Mouse (Mus musculus) hindbrain, embryonic 14.5 days (tissue): ENCODE measurements at regions not wholly inside any gene's neighbourhood (a gene's known extent, or its start where the extent isn't known, plus 50 kb on each side); places are given as distances from the start of the nearest gene placed in this dataset.
A peak's percentile ranks its signal among the peaks of the same experiment; 100 is the strongest.

Experiments used
- ATAC-seq: fragments of 200-750 bp; cut with Nextera tagmentation; 2 replicates; pipeline ENCODE4 v1.8.0; 2017; ENCODE audit warnings: moderate number of reproducible peaks, mild to moderate bottlenecking, moderate TSS enrichment, moderate library complexity; ENCODE audit not compliant: low FRiP score
- DNase-seq: peaks from one replicate; pipeline ENCODE4 v3.0.0-alpha.2; 2015; ENCODE audit warnings: low spot score
- H3K27ac ChIP-seq: fragments of 300-500 bp; sonication (generic); 2 replicates; pipeline ENCODE4 v1.5.1; 2014; ENCODE audit warnings: mild to moderate bottlenecking, moderate library complexity
- H3K27me3 ChIP-seq: fragments of 300-500 bp; sonication (generic); 2 replicates; pipeline ENCODE4 v1.6.1; 2014; ENCODE audit warnings: mild to moderate bottlenecking, low read length, mixed read lengths; ENCODE audit not compliant: control insufficient read depth, insufficient read depth
- H3K36me3 ChIP-seq: fragments of 300-500 bp; sonication (generic); replicated peaks from 2 replicates; pipeline ENCODE4 v1.6.1; 2014; ENCODE audit not compliant: control insufficient read depth, insufficient read depth
- H3K4me1 ChIP-seq: fragments of 300-500 bp; sonication (generic); replicated peaks from 2 replicates; pipeline ENCODE4 v1.6.1; 2014; ENCODE audit warnings: antibody characterized with exemption, low read length, mixed read lengths; ENCODE audit not compliant: control insufficient read depth, insufficient read depth
- H3K4me2 ChIP-seq: fragments of 300-500 bp; sonication (generic); replicated peaks from 2 replicates; pipeline ENCODE4 v1.6.1; 2014; ENCODE audit warnings: mild to moderate bottlenecking, moderate library complexity
- H3K4me3 ChIP-seq: fragments of 300-500 bp; sonication (generic); replicated peaks from 2 replicates; pipeline ENCODE4 v1.5.1; 2014; ENCODE audit warnings: mild to moderate bottlenecking, low read length
- H3K9ac ChIP-seq: fragments of 300-500 bp; sonication (generic); 2 replicates; pipeline ENCODE4 v1.6.1; 2014
- H3K9me3 ChIP-seq: fragments of 300-500 bp; sonication (generic); 2 replicates; pipeline ENCODE4 v1.6.1; 2016; ENCODE audit warnings: low read length; ENCODE audit not compliant: control insufficient read depth
- WGBS: fragments of 180-500 bp; shearing (Covaris S2); extraction: QIAGEN DNeasy Blood & Tissue Kit; methylation state at CpG from one replicate; pipeline ENCODE4 v1.1.7; 2014; 5-methylcytosine and 5-hydroxymethylcytosine counted together

GRCm38 (mm10) chr17:54353063-54353462, 54.2 kb upstream of the Slc5a7 start:
- ATAC-seq (no peak), DNase-seq (no peak)
- H3K36me3 ChIP-seq = no peaks in the 10 kb centered on the region
- H3K4me1 ChIP-seq = no peaks in the 10 kb centered on the region
- no peak overlapping the region for H3K27ac ChIP-seq
- H3K9me3 ChIP-seq = no peaks in the 10 kb centered on the region
- H3K4me2 ChIP-seq = no peak overlapping the region
- 81% methylated on average over 2 of the region's 2 CpGs for WGBS
- H3K27me3 ChIP-seq = no peaks in the 10 kb centered on the region
- H3K4me3 ChIP-seq = no peak overlapping the region
- no peak overlapping the region for H3K9ac ChIP-seq

- DNase-seq = peak; percentile 67
- no peak for ATAC-seq
- 45% methylated on average over 2 of the region's 2 CpGs for WGBS
These were observed 52.0 kb upstream of the Slc5a7 start for GRCm38 (mm10) chr17:54350881-54351280.

More at GRCm38 (mm10) chr17:54350881-54351280, 52.0 kb upstream of the Slc5a7 start:
- Histone ChIP-seq H3K9me3 (no peaks in the 10 kb centered on the region), H3K4me2 (no peak overlapping the region), H3K4me1 (no peaks in the 10 kb centered on the region), H3K4me3 (no peak overlapping the region), H3K27ac (no peak overlapping the region), H3K36me3 (no peaks in the 10 kb centered on the region), H3K27me3 (no peaks in the 10 kb centered on the region), H3K9ac (no peak overlapping the region)
